Mouse (Mus musculus): ENCODE results near the gene Olfr809.

Olfr809 gene

DNA sequence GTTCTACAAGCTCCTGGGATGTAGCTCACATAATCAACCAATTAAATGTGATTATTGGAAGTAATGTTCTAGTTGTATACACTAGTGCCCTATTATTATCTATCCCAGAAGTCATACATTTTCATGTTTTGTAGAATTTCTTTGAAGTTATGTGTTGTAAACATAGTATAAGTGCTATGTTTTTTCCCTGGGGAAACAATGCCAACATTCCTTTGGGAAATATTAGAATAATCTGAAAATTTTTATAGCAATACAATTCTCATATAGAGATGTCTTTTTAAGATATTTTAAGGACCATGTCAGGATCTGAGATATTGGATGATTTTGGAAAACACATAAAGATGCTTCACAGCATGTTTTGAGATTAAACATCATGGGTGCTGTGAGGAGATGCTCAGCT, at the start of gene Olfr809:
Gene Olfr809 (plus strand): TSS at position 301 of the 400 bp plus-strand sequence.
- DNase-seq: no peak

DNA sequence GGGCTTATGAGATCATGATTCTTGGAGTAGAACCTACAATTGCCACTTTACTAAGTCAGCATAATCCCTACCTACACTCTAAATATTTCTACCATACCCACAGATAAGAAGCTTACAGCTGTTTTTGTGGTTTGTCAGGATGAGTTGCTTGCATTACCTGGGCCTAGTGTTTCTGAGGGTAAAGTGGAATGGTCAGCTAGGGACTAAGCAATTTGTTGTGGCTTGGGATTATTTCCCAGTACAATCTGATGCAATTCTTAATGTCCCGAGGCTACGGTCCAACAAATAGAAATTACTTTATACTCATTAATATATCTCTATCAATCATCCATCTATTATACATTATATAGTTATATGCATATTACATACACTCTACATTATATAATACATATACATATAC, 45.2 kb upstream of the Olfr809 start, which contains the start of gene Olfr805:
Gene Olfr805 (minus strand): TSS at position 101 of the 400 bp plus-strand sequence.
- no peak for DNase-seq

DNA sequence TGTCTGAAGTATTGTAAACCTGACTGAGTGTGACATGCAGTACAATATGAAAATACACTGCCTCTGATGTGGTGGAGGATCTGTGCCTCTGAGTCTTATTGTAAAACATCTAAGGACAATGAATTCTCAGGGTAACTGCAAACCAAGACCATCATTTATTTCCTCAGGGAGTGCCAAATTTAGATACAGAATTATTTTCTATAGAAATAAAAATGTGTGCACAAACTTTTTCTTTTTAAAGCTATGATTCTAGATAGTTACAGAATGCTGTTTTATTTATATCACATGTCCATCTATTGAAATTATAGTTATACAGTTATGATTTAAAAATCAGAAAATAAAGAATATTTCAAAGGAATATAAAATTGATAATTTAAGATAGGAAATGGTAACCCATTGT, 32.6 kb upstream of the Olfr809 start, which contains the start of gene Olfr806:
Gene Olfr806 (minus strand): TSS at position 101 of the 400 bp plus-strand sequence.
- DNase-seq: no peak

DNA sequence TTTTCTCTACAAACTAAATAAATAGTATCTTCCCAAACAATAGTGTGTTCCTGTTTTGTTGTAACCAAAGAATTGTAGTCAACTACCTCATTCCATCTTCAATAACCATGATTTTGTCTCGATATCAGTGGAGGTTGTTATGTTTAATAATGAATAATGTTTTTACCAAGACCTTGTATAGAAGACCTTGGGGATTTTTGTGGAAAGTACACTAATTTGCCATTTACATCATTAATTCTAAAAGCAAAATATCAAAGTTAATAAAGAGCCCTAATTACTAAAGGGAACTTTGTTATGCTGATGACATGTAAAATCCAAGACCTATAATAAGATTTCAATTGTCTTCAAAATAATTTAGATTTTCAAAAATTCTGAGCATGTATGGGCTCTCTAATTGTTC, 16.7 kb upstream of the Olfr809 start, which contains the start of gene Olfr807:
Gene Olfr807 (minus strand): TSS at position 101 of the 400 bp plus-strand sequence.
- DNase-seq: no peak

DNA sequence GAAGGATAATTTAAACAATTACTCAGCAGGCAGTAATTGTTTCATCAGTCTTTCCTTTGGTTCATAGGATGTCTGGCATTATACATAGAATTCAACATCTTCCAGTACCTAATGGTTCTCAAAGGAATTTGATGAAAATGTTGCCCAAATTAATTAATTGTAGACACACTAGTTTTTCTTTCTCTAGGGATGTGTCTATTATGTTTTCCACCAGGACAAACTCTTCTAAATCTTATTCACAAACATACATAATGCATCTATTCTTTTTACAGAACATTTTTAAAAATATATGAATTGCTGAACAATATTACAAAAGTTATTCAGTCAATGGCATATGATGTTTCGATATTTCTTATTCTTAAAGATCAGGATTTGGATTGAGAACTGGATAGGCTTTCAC, 9.3 kb upstream of the Olfr809 start, which contains the start of gene Olfr808:
Gene Olfr808 (plus strand): TSS at position 301 of the 400 bp plus-strand sequence.
- no peak for DNase-seq

DNA sequence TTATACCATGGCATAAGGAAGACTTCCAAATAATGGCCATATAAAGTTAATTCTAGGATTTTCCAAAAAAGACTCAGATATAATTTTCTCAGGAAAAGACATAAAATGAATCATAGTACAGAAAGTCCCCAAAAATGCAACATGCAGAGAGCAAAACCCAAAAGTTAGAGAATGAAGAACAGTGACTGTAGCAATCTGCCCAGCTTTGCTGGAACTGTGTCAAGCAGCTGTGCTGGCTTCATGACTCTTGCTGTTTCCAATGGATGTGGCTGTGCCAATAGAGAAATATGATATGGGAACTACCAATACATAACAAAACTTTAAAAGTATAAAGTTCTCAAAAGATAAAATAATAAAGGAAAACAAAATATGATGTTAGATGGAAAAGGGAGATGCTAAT, 3.7 kb downstream of the Olfr809 start:
- DNase-seq: no peak

GRCm38 (mm10) chr10:129794817-129795216, 20.4 kb downstream of the Olfr809 start, which contains the start of gene Olfr810:
TSS of gene Olfr810 (minus strand) at chr10:129794917.
- DNase-seq: no peak

GRCm38 (mm10) chr10:129804296-129804695, 29.9 kb downstream of the Olfr809 start, which contains the start of gene Olfr811:
TSS of gene Olfr811 (minus strand) at chr10:129804396.
- DNase-seq: no peak
